Mouse (Mus musculus) neural tube, embryonic 13.5 days (tissue): ENCODE measurements around the gene Gm21988. TPM values are rescaled to one million over a fixed set of nuclear protein-coding genes. Genes with fewer than 3 reads are reported as not detected.

Source experiments
- ATAC-seq: fragments of 200-750 bp; cut with Nextera tagmentation; 2 replicates; pipeline ENCODE4 v1.8.0; 2017; ENCODE audit warnings: low read depth, mild to moderate bottlenecking, moderate TSS enrichment, moderate library complexity
- H3K27ac ChIP-seq: fragments of 300-500 bp; sonication (generic); replicated peaks from 2 replicates; pipeline ENCODE4 v1.5.1; 2015; ENCODE audit warnings: moderate library complexity, mild to moderate bottlenecking, inconsistent platforms
- H3K27me3 ChIP-seq: fragments of 300-500 bp; sonication (generic); 2 replicates; pipeline ENCODE4 v1.6.1; 2015; ENCODE audit warnings: mild to moderate bottlenecking, inconsistent platforms
- H3K36me3 ChIP-seq: fragments of 300-500 bp; sonication (generic); 2 replicates; pipeline ENCODE4 v1.6.1; 2015; ENCODE audit warnings: mild to moderate bottlenecking, inconsistent platforms
- H3K4me1 ChIP-seq: fragments of 300-500 bp; sonication (generic); replicated peaks from 2 replicates; pipeline ENCODE4 v1.6.1; 2015; ENCODE audit warnings: inconsistent platforms
- H3K4me2 ChIP-seq: fragments of 300-500 bp; sonication (generic); 2 replicates; pipeline ENCODE4 v1.6.1; 2015; ENCODE audit warnings: inconsistent platforms, mild to moderate bottlenecking, moderate library complexity
- H3K4me3 ChIP-seq: fragments of 300-500 bp; sonication (generic); 2 replicates; pipeline ENCODE4 v1.5.1; 2015; ENCODE audit warnings: mild to moderate bottlenecking, inconsistent platforms
- H3K9ac ChIP-seq: fragments of 300-500 bp; sonication (generic); 2 replicates; pipeline ENCODE4 v1.6.1; 2015; ENCODE audit warnings: moderate library complexity, mild to moderate bottlenecking, inconsistent platforms
- H3K9me3 ChIP-seq: fragments of 300-500 bp; sonication (generic); 2 replicates; pipeline ENCODE4 v1.6.1; 2016; ENCODE audit warnings: inconsistent platforms
- WGBS: fragments of 180-500 bp; shearing (Covaris S2); methylation state at CpG from one replicate; pipeline ENCODE4 v1.1.7; 2015; 5-methylcytosine and 5-hydroxymethylcytosine counted together
- microRNA counts: library from miRNA; unstranded; fragments of <30 nt; microRNA quantifications from one replicate; lab custom pipeline; 2016
- microRNA-seq: library from miRNA; unstranded; fragments of <30 nt; microRNA quantifications from one replicate; pipeline ENCODE4, GENCODE M21; 2016
- polyA plus RNA-seq: library from polyadenylated mRNA; unstranded; fragments of >200 nt; fragmentation: Nextera tagmentation; extraction: Ambion mirVana; gene quantifications from 2 replicates; pipeline ENCODE4 v1.2.1, GENCODE M21; 2015

The Gm21988 gene
- polyA plus RNA-seq, 1 experiment from 2014 or later, result 18.3 TPM

DNA sequence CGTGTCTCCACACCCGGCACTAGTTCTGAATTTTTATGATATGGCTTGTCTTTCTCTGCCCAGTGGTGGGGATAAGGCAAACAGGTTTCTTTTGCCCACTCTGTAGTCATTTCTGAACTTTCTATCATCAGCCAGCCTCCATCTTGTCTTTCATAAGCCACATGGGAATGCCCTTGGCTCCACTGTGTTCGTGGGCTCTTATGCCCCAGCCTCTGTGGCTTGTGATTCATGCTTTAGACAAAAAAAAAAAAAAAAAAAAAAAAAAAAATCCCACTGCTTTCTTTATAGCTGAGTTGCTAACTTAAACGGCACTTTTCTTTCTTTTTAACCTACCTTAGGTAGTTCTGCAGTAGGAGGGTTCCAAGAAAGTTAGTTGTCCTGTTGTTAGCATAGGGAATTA, 47.5 kb downstream of the Gm21988 start:
- WGBS, result 74% methylated on average over 4 of the region's 4 CpGs
- no peak for ATAC-seq

DNA sequence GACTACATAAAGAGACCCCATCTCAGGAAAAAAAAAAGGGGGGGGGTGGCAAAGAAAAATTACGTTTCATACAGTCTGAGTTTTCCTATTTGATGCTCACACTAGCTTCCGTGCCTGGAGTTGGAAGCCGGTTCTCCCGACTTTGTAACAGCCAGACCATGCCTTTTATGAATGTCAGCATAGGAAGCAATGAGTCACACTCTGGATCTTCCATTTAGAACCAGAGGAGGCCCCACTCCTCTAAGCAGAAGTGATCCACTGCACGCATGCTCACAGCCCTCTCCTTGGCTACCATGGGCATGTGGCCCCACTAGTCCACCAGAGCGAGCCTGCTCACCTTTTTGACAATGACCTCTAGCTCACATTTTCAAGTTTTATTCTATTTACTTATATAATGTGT, 48.4 kb downstream of the Gm21988 start:
- Histone ChIP-seq H3K4me2 (no peak overlapping the region), H3K9me3 (no peaks in the 10 kb centered on the region), H3K4me3 (no peak overlapping the region), H3K36me3 (no peaks in the 10 kb centered on the region), H3K27me3 (no peaks in the 10 kb centered on the region), H3K9ac (no peak overlapping the region), H3K27ac (no peak overlapping the region), H3K4me1 (no peaks in the 10 kb centered on the region)
- no peak for ATAC-seq
- WGBS, result 88% methylated on average over 6 of the region's 6 CpGs

More for the DNA sequence above, 47.5 kb downstream of the Gm21988 start:
- Histone ChIP-seq H3K9me3 (no peaks in the 10 kb centered on the region), H3K36me3 (no peaks in the 10 kb centered on the region), H3K27ac (no peak overlapping the region), H3K4me1 (no peaks in the 10 kb centered on the region), H3K4me3 (no peak overlapping the region), H3K27me3 (no peaks in the 10 kb centered on the region), H3K9ac (no peak overlapping the region), H3K4me2 (no peak overlapping the region)

- no peak overlapping the region for H3K4me3 ChIP-seq
- no peak overlapping the region for H3K4me2 ChIP-seq
- H3K4me1 ChIP-seq, result no peaks in the 10 kb centered on the region
- H3K27ac ChIP-seq, result no peak overlapping the region
- WGBS, result 66% methylated on average over 28 of the region's 28 CpGs
- H3K9ac ChIP-seq, result no peak overlapping the region
- no peaks in the 10 kb centered on the region for H3K27me3 ChIP-seq
- H3K36me3 ChIP-seq, result no peaks in the 10 kb centered on the region
- ATAC-seq, result no peak
- no peaks in the 10 kb centered on the region for H3K9me3 ChIP-seq
These were observed 50.1 kb downstream of the Gm21988 start for GRCm38 (mm10) chr11:70189319-70190134.

MicroRNAs within 50 kb of the gene (microRNA counts, 519-probe panel; counts per million panel counts)
- microRNA mmu-miR-195 (lab: Ali Mortazavi, UCI), result not detected
- microRNA mmu-miR-497 (lab: Ali Mortazavi, UCI), result not detected

Small RNA genes within 50 kb of the gene (microRNA-seq; reads per million reads assigned to microRNA genes)
- 158 reads per million, percentile 61 among the genes with 10 or more reads in this experiment for gene Mir195a
- gene Mir497, result not detected
- gene Mir497b, result not detected

Other genes with a start within 250 kb of the Gm21988 start
- gene Gabarap, start 248.7 kb downstream of the Gm21988 start, polyA plus RNA-seq, result 679 and 746 TPM in 2 replicates
- gene Phf23, start 244.1 kb downstream of the Gm21988 start, polyA plus RNA-seq, result 74.2 and 76.3 TPM in 2 replicates
- gene Dvl2, start 239.2 kb downstream of the Gm21988 start, polyA plus RNA-seq, result 26.7 and 28.8 TPM in 2 replicates
- 58.2 and 60.9 TPM in 2 replicates for gene Acadvl, start 224.4 kb downstream of the Gm21988 start, polyA plus RNA-seq
- gene Dlg4, start 222.9 kb downstream of the Gm21988 start, polyA plus RNA-seq, result 23.1 and 23.5 TPM in 2 replicates
- gene Asgr1, start 185.7 kb downstream of the Gm21988 start, polyA plus RNA-seq, result 1.4 and 2.6 TPM in 2 replicates
- 0.39 TPM in 1 of 2 replicates, not detected in the other for gene Asgr2, start 147.2 kb downstream of the Gm21988 start, polyA plus RNA-seq
- 0.21 and 0.39 TPM in 2 replicates for gene Mgl2, start 109.5 kb downstream of the Gm21988 start, polyA plus RNA-seq
- gene Clec10a, start 83.6 kb downstream of the Gm21988 start, polyA plus RNA-seq, result 0.55 and 0.64 TPM in 2 replicates
- gene Slc16a11, start 27.1 kb downstream of the Gm21988 start, polyA plus RNA-seq, result 3.0 and 3.4 TPM in 2 replicates
- gene Slc16a13, start 18.8 kb downstream of the Gm21988 start, polyA plus RNA-seq, result 14.7 and 15.8 TPM in 2 replicates
- gene Bcl6b, start 10.0 kb downstream of the Gm21988 start, polyA plus RNA-seq, result 6.0 and 6.1 TPM in 2 replicates
- 161 and 174 TPM in 2 replicates for gene 0610010K14Rik, start 1.9 kb downstream of the Gm21988 start, polyA plus RNA-seq
- gene Rnasek, start within 50 bp of the Gm21988 start, polyA plus RNA-seq, result 362 and 382 TPM in 2 replicates
- 2.5 and 2.6 TPM in 2 replicates for gene Alox12, start 15.5 kb upstream of the Gm21988 start, polyA plus RNA-seq
- not detected in 2 replicates for gene Alox12e, start 82.8 kb upstream of the Gm21988 start, polyA plus RNA-seq
- gene Alox15, start 112.2 kb upstream of the Gm21988 start, polyA plus RNA-seq, result 0.28 TPM in 1 of 2 replicates, not detected in the other
- 31.9 and 32.6 TPM in 2 replicates for gene Pelp1, start 170.2 kb upstream of the Gm21988 start, polyA plus RNA-seq
- 43.8 and 46.6 TPM in 2 replicates for gene Arrb2, start 192.8 kb upstream of the Gm21988 start, polyA plus RNA-seq
- gene Med11, start 212.1 kb upstream of the Gm21988 start, polyA plus RNA-seq, result 45.3 and 46.0 TPM in 2 replicates
- gene Zmynd15, start 219.6 kb upstream of the Gm21988 start, polyA plus RNA-seq, result 1.2 and 1.5 TPM in 2 replicates
- 7.2 and 8.9 TPM in 2 replicates for gene Cxcl16, start 220.2 kb upstream of the Gm21988 start, polyA plus RNA-seq